Mouse (Mus musculus): Measurements from ENCODE around the gene Kmt2d. TPM values are rescaled to one million over a fixed set of nuclear protein-coding genes. Genes with fewer than 3 reads are reported as not detected.
A peak's percentile ranks its signal among the peaks of the same experiment; 100 is the strongest.

The Kmt2d gene
- polyA plus RNA-seq, 1 experiment from 2014 or later, result 20.1 TPM

DNA sequence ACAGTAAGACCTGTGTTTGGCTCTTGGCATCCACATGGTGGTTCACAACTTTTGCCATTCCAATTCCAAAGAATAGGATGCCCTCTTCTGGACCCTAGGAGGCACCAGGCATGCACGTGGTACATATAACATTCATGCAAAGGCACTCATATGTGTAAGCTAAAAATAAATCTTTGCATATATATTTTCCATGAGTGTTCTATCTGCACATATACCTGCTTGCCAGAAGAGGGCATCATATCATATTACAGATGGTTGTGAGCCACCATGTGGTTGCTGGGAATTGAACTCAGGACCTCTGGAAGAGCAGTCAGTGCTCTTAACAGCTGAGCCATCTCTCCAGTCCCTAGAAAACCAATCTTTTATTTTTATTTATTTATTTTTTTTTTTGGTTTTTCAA lies 30.5 kb upstream of the Kmt2d start:
- no peak overlapping the region for H3K4me3 ChIP-seq (ENCODE audit: low read depth, low read length)
- H3K4me2 ChIP-seq (ENCODE audit: low read depth, low read length, severe bottlenecking), result no peak overlapping the region
- H3K4me1 ChIP-seq (replicated peaks; ENCODE audit: control insufficient read depth, insufficient read depth, low read length), result peaks cover 13% of the 10 kb centered on the region
- no peak for ATAC-seq (replicated peaks; ENCODE audit: low FRiP score)
- H3K27me3 ChIP-seq (ENCODE audit: control insufficient read depth, insufficient read depth, low read length), result peaks cover 30% of the 10 kb centered on the region
- DNase-seq (ENCODE audit: low spot score), result no peak
- H3K36me3 ChIP-seq (ENCODE audit: control insufficient read depth, insufficient read depth, low read length), result peaks cover 6% of the 10 kb centered on the region; the same call in 1 of the 2 replicates
- no peak overlapping the region for H3K9ac ChIP-seq (ENCODE audit: low read length)
- H3K9me3 ChIP-seq (ENCODE audit: control insufficient read depth, low read length), result no peaks in the 10 kb centered on the region
- no peak overlapping the region for H3K27ac ChIP-seq (ENCODE audit: low read depth, low read length)
- 67% methylated on average over 1 of the region's 1 CpGs for WGBS

DNA sequence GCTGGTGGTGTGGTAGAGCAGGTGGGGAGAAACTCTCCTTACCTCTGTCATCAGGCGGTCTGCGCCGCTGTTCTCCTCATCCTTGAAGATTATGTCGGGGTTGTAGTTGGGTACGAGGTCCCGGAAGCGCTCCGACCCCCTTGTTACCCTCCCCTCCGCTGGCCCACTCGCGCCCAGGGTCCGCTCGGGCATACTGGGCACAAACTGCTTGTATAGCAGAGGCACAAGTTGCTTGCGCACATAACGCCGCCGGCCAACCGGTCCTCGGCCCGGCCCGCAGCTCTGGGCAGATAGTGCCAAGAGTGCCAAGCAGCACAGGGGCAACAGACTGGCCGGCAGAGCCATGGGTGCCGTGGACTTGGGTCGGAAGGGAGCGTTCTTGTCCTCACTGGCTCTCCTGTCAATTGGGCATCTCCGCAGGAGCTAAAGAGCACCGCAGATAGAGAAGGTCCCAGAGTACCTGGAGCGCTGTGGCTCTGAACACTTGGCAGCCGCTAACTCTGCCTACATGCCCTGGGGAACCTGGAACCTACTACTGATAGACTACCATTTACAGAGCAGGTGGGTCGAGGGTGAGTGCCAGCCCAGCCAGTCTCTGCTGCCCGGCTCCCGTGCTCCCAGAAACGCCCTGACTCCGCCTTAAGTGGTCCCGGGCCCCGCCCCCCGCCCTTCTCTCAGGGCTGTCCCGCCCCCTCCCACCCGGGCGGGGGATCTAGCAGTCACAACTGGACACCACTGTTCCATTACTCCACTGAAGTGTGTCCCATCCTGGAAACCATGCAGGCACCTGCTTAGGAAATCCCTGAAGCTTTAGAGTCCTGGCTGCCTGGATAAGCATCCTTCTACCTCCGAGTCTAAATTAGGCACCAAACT lies 27.2 kb upstream of the Kmt2d start, which contains the start of gene Dhh:
Gene Dhh, minus strand, starts transcription at position 613 of the 873 bp plus-strand sequence.
- under 1% methylated on average over 41 of the region's 41 CpGs for WGBS
- H3K4me2 ChIP-seq (ENCODE audit: low read depth, low read length, severe bottlenecking), result peak within 1 kb of the TSS; percentile 37
- peaks cover 64% of the 10 kb centered on the region for H3K27me3 ChIP-seq (ENCODE audit: control insufficient read depth, insufficient read depth, low read length)
- H3K4me1 ChIP-seq (replicated peaks; ENCODE audit: control insufficient read depth, insufficient read depth, low read length), result peaks cover 37% of the 10 kb centered on the region
- DNase-seq (ENCODE audit: low spot score), result peak; percentile 76
- ATAC-seq (replicated peaks; ENCODE audit: low FRiP score), result peak; percentile 38; the same call in 1 of the 2 replicates
- no peaks in the 10 kb centered on the region for H3K9me3 ChIP-seq (ENCODE audit: control insufficient read depth, low read length)
- H3K36me3 ChIP-seq (ENCODE audit: control insufficient read depth, insufficient read depth, low read length), result no peaks in the 10 kb centered on the region; the same call in 1 of the 2 replicates
- peak within 1 kb of the TSS; percentile 16 for H3K4me3 ChIP-seq (ENCODE audit: low read depth, low read length)
- H3K9ac ChIP-seq (ENCODE audit: low read length), result peak within 1 kb of the TSS; percentile 17
- no peak within 1 kb of the TSS for H3K27ac ChIP-seq (ENCODE audit: low read depth, low read length)

DNA sequence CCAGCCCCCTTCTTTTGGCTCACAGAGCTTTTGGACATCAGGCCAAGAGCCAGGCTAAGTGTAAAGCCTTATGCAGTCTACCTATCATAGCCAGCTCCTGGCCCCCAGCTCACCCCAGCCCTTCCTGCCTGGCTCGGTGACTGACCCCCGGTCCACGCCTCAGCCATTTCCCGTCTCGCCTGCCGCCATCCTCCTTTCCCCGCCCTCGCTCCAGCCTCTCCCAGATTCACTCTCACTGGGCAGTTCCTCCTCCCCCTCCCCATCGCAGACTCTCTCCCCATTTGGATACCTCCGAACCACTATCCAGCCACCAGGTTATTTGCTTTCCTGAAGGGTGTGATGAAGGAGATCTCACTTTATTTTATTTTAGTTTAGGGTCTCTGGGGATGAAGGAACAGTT lies 26.5 kb upstream of the Kmt2d start:
- Histone ChIP-seq H3K9ac (ENCODE audit: low read length) (0 out of 2 replicates have a peak overlapping the region, but pooled peaks have one; percentile 17), H3K4me1 (replicated peaks; ENCODE audit: control insufficient read depth, insufficient read depth, low read length) (peaks cover 37% of the 10 kb centered on the region), H3K4me2 (ENCODE audit: low read depth, low read length, severe bottlenecking) (0 out of 2 replicates have a peak overlapping the region, but pooled peaks have one; percentile 5), H3K27ac (ENCODE audit: low read depth, low read length) (no peak overlapping the region), H3K27me3 (ENCODE audit: control insufficient read depth, insufficient read depth, low read length) (peaks cover 70% of the 10 kb centered on the region), H3K9me3 (ENCODE audit: control insufficient read depth, low read length) (no peaks in the 10 kb centered on the region), H3K36me3 (ENCODE audit: control insufficient read depth, insufficient read depth, low read length) (no peaks in the 10 kb centered on the region), H3K4me3 (ENCODE audit: low read depth, low read length) (peak overlapping the region; percentile 16; the same call in 1 of the 2 replicates)
- no peak for DNase-seq (ENCODE audit: low spot score)
- 2% methylated on average over 10 of the region's 10 CpGs for WGBS
- ATAC-seq (replicated peaks; ENCODE audit: low FRiP score), result no peak

GRCm38 (mm10) chr15:98895635-98896589 lies 24.9 kb upstream of the Kmt2d start:
- peak; percentile 78 for DNase-seq (ENCODE audit: low spot score)
- Histone ChIP-seq H3K9ac (ENCODE audit: low read length) (peak overlapping the region; percentile 56), H3K27ac (ENCODE audit: low read depth, low read length) (no peak overlapping the region), H3K9me3 (ENCODE audit: control insufficient read depth, low read length) (no peaks in the 10 kb centered on the region), H3K4me2 (ENCODE audit: low read depth, low read length, severe bottlenecking) (peak overlapping the region; percentile 46), H3K27me3 (ENCODE audit: control insufficient read depth, insufficient read depth, low read length) (peaks cover 85% of the 10 kb centered on the region), H3K4me1 (replicated peaks; ENCODE audit: control insufficient read depth, insufficient read depth, low read length) (peaks cover 37% of the 10 kb centered on the region), H3K36me3 (ENCODE audit: control insufficient read depth, insufficient read depth, low read length) (no peaks in the 10 kb centered on the region), H3K4me3 (ENCODE audit: low read depth, low read length) (peak overlapping the region; percentile 27)
- ATAC-seq (replicated peaks; ENCODE audit: low FRiP score), result peak; percentile 29; the same call in 1 of the 2 replicates
- under 1% methylated on average over 40 of the region's 41 CpGs for WGBS

- H3K36me3 ChIP-seq (ENCODE audit: control insufficient read depth, insufficient read depth, low read length), result no peaks in the 10 kb centered on the region
- WGBS, result 3% methylated on average over 38 of the region's 38 CpGs
- peaks cover 37% of the 10 kb centered on the region for H3K4me1 ChIP-seq (replicated peaks; ENCODE audit: control insufficient read depth, insufficient read depth, low read length)
- peaks cover 86% of the 10 kb centered on the region for H3K27me3 ChIP-seq (ENCODE audit: control insufficient read depth, insufficient read depth, low read length)
- peak overlapping the region; percentile 56 for H3K9ac ChIP-seq (ENCODE audit: low read length)
- peak overlapping the region; percentile 42 for H3K4me3 ChIP-seq (ENCODE audit: low read depth, low read length)
- H3K27ac ChIP-seq (ENCODE audit: low read depth, low read length), result no peak overlapping the region
- peak overlapping the region; percentile 78 for H3K4me2 ChIP-seq (ENCODE audit: low read depth, low read length, severe bottlenecking)
- no peaks in the 10 kb centered on the region for H3K9me3 ChIP-seq (ENCODE audit: control insufficient read depth, low read length)
- ATAC-seq (replicated peaks; ENCODE audit: low FRiP score) (no peak), DNase-seq (ENCODE audit: low spot score) (no peak)
Measured at GRCm38 (mm10) chr15:98894746-98895634, 24.0 kb upstream of the Kmt2d start.

DNA sequence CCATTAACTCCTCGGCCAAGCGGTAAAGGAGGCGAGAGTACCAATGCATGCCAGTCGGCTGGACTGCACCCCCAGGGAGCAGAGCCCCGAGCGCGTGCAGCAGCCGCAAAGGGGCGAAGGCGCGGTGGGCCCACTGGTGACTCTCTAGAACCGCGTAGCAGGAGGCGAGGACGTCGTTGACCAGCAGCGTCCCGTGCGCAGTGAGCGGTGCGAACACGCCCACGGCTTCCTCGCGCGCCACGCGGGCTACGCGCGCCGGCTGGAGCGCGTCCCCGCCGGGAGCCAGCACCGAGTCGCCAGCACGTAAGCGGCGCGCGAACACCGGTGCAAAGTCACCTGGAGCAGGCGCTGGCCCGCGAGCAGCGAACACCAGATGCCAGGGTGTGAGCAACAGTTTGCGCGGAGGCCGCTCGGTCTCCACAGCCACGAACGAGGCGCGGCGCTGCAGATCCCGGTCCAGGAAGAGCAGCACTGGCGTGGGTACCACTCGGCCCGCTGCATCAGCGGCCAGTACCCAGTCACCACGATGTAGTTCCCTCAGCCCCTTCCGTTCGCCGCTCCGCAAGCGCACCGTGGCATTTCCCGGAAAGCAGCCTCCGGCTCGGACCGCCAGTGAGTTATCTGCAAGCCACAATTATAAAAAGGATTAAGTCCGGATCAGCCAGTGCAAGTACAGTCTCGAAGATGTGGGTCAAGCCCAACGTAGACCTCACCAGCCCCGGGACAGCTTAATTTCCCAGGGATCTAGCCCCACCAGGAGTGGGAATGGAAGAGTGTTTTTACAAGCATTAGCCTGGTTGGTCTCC lies 23.1 kb upstream of the Kmt2d start, which contains the start of gene Rhebl1:
Gene Rhebl1, minus strand, starts transcription at position 601 of the 806 bp plus-strand sequence.
- Histone ChIP-seq H3K27me3 (ENCODE audit: control insufficient read depth, insufficient read depth, low read length) (peaks cover 82% of the 10 kb centered on the region), H3K9me3 (ENCODE audit: control insufficient read depth, low read length) (no peaks in the 10 kb centered on the region), H3K4me3 (ENCODE audit: low read depth, low read length) (peak within 1 kb of the TSS; percentile 42), H3K4me1 (replicated peaks; ENCODE audit: control insufficient read depth, insufficient read depth, low read length) (peaks cover 37% of the 10 kb centered on the region), H3K36me3 (ENCODE audit: control insufficient read depth, insufficient read depth, low read length) (no peaks in the 10 kb centered on the region), H3K4me2 (ENCODE audit: low read depth, low read length, severe bottlenecking) (peak within 1 kb of the TSS; percentile 78), H3K9ac (ENCODE audit: low read length) (peak within 1 kb of the TSS; percentile 56), H3K27ac (ENCODE audit: low read depth, low read length) (no peak within 1 kb of the TSS)
- no peak for ATAC-seq (replicated peaks; ENCODE audit: low FRiP score)
- DNase-seq (ENCODE audit: low spot score), result peak; percentile 73
- under 1% methylated on average over 77 of the region's 77 CpGs for whole genome bisulfite sequencing

DNA sequence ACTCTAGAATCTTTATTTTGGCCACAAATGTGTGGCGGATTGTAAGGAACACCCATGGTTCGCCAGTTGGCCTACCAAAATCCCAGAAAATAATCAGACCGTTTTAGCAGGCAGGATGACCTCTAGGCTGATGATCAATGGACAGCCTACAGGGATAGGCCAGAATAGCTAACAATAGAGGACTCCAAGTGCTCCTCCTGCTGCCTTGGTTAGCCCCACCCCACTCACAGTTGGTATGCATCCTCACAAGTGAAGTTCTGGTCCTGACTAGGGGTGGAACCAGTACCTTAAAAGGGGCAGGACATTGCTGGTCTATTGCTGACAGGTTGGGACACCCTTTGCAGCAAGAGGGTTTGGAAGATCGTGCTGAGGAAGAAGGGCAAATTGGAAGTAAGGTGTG lies 22.0 kb upstream of the Kmt2d start:
- H3K4me1 ChIP-seq (replicated peaks; ENCODE audit: control insufficient read depth, insufficient read depth, low read length), result peaks cover 31% of the 10 kb centered on the region
- WGBS, result 40% methylated on average over 4 of the region's 4 CpGs
- no peak for DNase-seq (ENCODE audit: low spot score)

More for the DNA sequence above, 22.0 kb upstream of the Kmt2d start:
- H3K4me2 ChIP-seq (ENCODE audit: low read depth, low read length, severe bottlenecking), result no peak overlapping the region
- H3K27ac ChIP-seq (ENCODE audit: low read depth, low read length), result no peak overlapping the region
- H3K36me3 ChIP-seq (ENCODE audit: control insufficient read depth, insufficient read depth, low read length), result no peaks in the 10 kb centered on the region
- no peak for ATAC-seq (replicated peaks; ENCODE audit: low FRiP score)
- H3K27me3 ChIP-seq (ENCODE audit: control insufficient read depth, insufficient read depth, low read length), result peaks cover 71% of the 10 kb centered on the region
- H3K9ac ChIP-seq (ENCODE audit: low read length), result no peak overlapping the region
- no peak overlapping the region for H3K4me3 ChIP-seq (ENCODE audit: low read depth, low read length)
- H3K9me3 ChIP-seq (ENCODE audit: control insufficient read depth, low read length), result no peaks in the 10 kb centered on the region
